Mouse (Mus musculus): ENCODE results near the gene Lrrc45. TPM values are rescaled to one million over a fixed set of nuclear protein-coding genes. Genes with fewer than 3 reads are reported as not detected.

Lrrc45 gene
- polyA plus RNA-seq, 1 experiment, result 10.6 TPM

- H3K36me3 ChIP-seq (ENCODE audit: control insufficient read depth, insufficient read depth), result peaks cover 8% of the 10 kb centered on the region
- H3K79me2 ChIP-seq (ENCODE audit: control insufficient read depth, insufficient read depth), result peaks cover 3% of the 10 kb centered on the region
- no peak overlapping the region for H3ac ChIP-seq (ENCODE audit: control insufficient read depth, insufficient read length)
- peak overlapping the region; percentile 67 for H3K4me2 ChIP-seq (ENCODE audit: low read depth)
- H3K27me3 ChIP-seq (ENCODE audit: control insufficient read depth, insufficient read depth, insufficient read length), result no peaks in the 10 kb centered on the region
- no peak overlapping the region for H3K4me3 ChIP-seq
- TF ChIP-seq POLR2A (IDR thresholded peaks at IDR 0.05; ENCODE audit: insufficient read length, low read depth) (peak; percentile 33), REST (IDR thresholded peaks at IDR 0.05; ENCODE audit: insufficient read depth, insufficient read length) (no peak), MAX (IDR thresholded peaks at IDR 0.05; ENCODE audit: low read depth) (peak; percentile 64), USF1 (IDR thresholded peaks at IDR 0.05; ENCODE audit: low read depth) (peak; percentile 32), TCF12 (IDR thresholded peaks at IDR 0.05; ENCODE audit: insufficient read depth, poor library complexity, severe bottlenecking) (no peak), MYOD1 (IDR thresholded peaks at IDR 0.05; ENCODE audit: control insufficient read depth in 1 of 3, insufficient read length in 2 of 3, low read depth in 2 of 3) (peak in 2 of 3 experiments; percentile 24 to 80), TCF3 (IDR thresholded peaks at IDR 0.05; ENCODE audit: insufficient read length, low read depth) (no peak), MYOG (IDR thresholded peaks at IDR 0.05; ENCODE audit: control insufficient read depth in 1 of 3, insufficient read depth in 1 of 3, insufficient read length in 2 of 3, low read depth in 2 of 3) (peak in 2 of 3 experiments; percentile 15 to 85), POLR2AphosphoS2 (IDR thresholded peaks at IDR 0.05; ENCODE audit: insufficient read length, low read depth) (no peak), CEBPB (IDR thresholded peaks at IDR 0.05; ENCODE audit: insufficient read depth, poor library complexity, severe bottlenecking) (no peak), E2F4 (IDR thresholded peaks at IDR 0.05; ENCODE audit: insufficient read depth) (no peak), SRF (IDR thresholded peaks at IDR 0.05; ENCODE audit: control insufficient read depth, insufficient read length, low read depth) (no peak)
Observed at GRCm38 (mm10) chr11:120697741-120698140, 16.0 kb upstream of the Lrrc45 start.

DNA sequence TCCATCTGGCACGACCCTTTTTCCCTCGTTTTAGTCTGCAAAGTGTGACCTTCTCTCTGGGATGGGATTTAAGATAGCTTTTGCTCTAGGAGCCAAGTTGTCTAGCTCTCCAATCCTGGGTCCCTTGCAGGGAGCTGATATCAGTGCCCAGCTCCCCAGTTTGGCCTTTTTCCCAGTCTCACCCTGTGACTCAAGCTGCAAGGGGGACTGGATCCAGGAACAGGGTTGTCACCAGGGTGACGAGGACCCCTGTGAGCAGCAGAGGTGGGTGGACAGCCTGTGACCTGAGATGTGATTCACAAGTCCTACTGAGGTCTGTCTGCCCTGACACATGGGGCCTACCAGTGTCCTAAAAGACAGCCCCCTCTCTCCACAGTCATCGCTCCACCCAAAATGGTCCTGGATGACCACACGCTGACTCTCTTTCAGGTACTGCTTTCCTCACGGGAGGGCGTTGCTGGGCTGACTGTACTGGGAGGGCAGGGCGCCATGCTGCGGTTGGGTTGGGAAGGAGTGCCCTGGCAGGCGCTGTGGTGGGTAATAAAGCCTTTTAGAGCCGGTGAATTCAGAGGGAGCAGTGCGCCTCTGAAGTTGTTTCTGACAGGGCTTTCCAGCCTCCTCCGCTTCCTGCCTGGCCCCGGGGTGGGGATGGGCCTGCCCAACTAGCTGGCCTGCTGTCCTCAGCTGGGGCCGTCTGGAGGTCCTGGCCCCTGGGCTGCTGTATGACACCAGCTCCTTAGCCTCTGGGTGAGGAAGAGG is 9.8 kb upstream of the Lrrc45 start:
- H3K27me3 ChIP-seq (ENCODE audit: control insufficient read depth, insufficient read depth, insufficient read length), result no peaks in the 10 kb centered on the region
- H3K36me3 ChIP-seq (ENCODE audit: control insufficient read depth, insufficient read depth), result peaks cover 3% of the 10 kb centered on the region
- H3K79me2 ChIP-seq (ENCODE audit: control insufficient read depth, insufficient read depth), result no peaks in the 10 kb centered on the region
- no peak overlapping the region for H3ac ChIP-seq (ENCODE audit: control insufficient read depth, insufficient read length)
- no peak overlapping the region for H3K4me3 ChIP-seq
- TF ChIP-seq REST (IDR thresholded peaks at IDR 0.05; ENCODE audit: insufficient read depth, insufficient read length) (no peak), TCF12 (IDR thresholded peaks at IDR 0.05; ENCODE audit: insufficient read depth, poor library complexity, severe bottlenecking) (no peak), SRF (IDR thresholded peaks at IDR 0.05; ENCODE audit: control insufficient read depth, insufficient read length, low read depth) (no peak), USF1 (IDR thresholded peaks at IDR 0.05; ENCODE audit: low read depth) (no peak), CEBPB (IDR thresholded peaks at IDR 0.05; ENCODE audit: insufficient read depth, poor library complexity, severe bottlenecking) (no peak), MYOG (IDR thresholded peaks at IDR 0.05; ENCODE audit: control insufficient read depth in 1 of 3, insufficient read depth in 1 of 3, insufficient read length in 2 of 3, low read depth in 2 of 3) (no peak), POLR2A (IDR thresholded peaks at IDR 0.05; ENCODE audit: insufficient read length, low read depth) (no peak), POLR2AphosphoS2 (IDR thresholded peaks at IDR 0.05; ENCODE audit: insufficient read length, low read depth) (no peak), MAX (IDR thresholded peaks at IDR 0.05; ENCODE audit: low read depth) (no peak), MYOD1 (IDR thresholded peaks at IDR 0.05; ENCODE audit: control insufficient read depth in 1 of 3, insufficient read length in 2 of 3, low read depth in 2 of 3) (no peak), TCF3 (IDR thresholded peaks at IDR 0.05; ENCODE audit: insufficient read length, low read depth) (no peak), E2F4 (IDR thresholded peaks at IDR 0.05; ENCODE audit: insufficient read depth) (no peak)
- H3K4me2 ChIP-seq (ENCODE audit: low read depth), result no peak overlapping the region

DNA sequence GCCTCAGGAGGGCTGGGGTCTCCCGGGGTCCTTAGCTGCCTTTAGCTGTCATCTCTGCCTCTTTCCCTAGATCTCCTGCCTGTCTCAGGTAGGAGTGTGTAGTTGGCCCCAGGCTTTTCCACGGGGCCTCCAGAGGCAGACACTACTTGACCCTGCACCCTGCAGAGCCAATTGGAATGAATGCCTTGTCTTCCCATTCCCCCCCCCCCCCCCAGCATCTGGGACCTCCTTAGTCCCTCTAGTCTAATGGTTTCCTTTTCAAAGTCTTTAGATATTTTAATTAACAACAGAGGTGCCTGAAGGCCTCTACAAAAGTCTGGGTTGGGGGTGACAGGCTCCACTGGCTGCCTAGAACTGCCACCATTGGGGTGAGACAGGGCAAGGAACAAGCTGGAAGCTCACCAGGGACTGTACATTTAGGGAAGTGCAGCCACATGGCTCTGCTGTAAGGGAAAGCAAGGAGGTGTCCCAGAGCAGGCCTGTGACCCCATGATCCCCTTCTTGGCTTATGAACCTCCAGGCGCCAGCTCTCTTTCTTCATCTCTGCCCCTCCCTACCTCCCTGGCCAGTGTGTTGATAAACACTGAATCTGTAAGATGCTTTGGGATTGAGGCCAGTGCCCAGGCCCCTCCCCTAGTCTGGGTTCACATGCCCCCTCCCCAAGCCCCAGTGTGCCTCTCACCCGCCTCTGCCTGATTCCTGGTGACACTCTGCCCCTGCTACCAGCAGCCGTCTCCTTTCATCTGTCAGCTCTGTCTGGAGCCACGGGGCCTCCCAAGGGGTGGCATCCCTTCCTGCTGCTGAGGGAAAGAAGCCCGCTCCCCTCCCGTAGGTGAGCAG is 9.0 kb upstream of the Lrrc45 start:
- TF ChIP-seq SRF (IDR thresholded peaks at IDR 0.05; ENCODE audit: control insufficient read depth, insufficient read length, low read depth), result no peak
- TF ChIP-seq TCF3 (IDR thresholded peaks at IDR 0.05; ENCODE audit: insufficient read length, low read depth), result no peak
- no peak for TF ChIP-seq USF1 (IDR thresholded peaks at IDR 0.05; ENCODE audit: low read depth)
- no peak for TF ChIP-seq CEBPB (IDR thresholded peaks at IDR 0.05; ENCODE audit: insufficient read depth, poor library complexity, severe bottlenecking)
- TF ChIP-seq REST (IDR thresholded peaks at IDR 0.05; ENCODE audit: insufficient read depth, insufficient read length), result no peak
- no peak for TF ChIP-seq MYOG (IDR thresholded peaks at IDR 0.05; ENCODE audit: control insufficient read depth in 1 of 3, insufficient read depth in 1 of 3, insufficient read length in 2 of 3, low read depth in 2 of 3)
- TF ChIP-seq POLR2A (IDR thresholded peaks at IDR 0.05; ENCODE audit: insufficient read length, low read depth), result no peak
- no peak for TF ChIP-seq POLR2AphosphoS2 (IDR thresholded peaks at IDR 0.05; ENCODE audit: insufficient read length, low read depth)
- TF ChIP-seq MAX (IDR thresholded peaks at IDR 0.05; ENCODE audit: low read depth), result no peak
- no peak for TF ChIP-seq TCF12 (IDR thresholded peaks at IDR 0.05; ENCODE audit: insufficient read depth, poor library complexity, severe bottlenecking)
- TF ChIP-seq E2F4 (IDR thresholded peaks at IDR 0.05; ENCODE audit: insufficient read depth), result no peak
- TF ChIP-seq MYOD1 (IDR thresholded peaks at IDR 0.05; ENCODE audit: control insufficient read depth in 1 of 3, insufficient read length in 2 of 3, low read depth in 2 of 3), result no peak
- Histone ChIP-seq H3K79me2 (ENCODE audit: control insufficient read depth, insufficient read depth) (no peaks in the 10 kb centered on the region), H3K4me2 (ENCODE audit: low read depth) (no peak overlapping the region), H3K4me3 (no peak overlapping the region), H3K27me3 (ENCODE audit: control insufficient read depth, insufficient read depth, insufficient read length) (no peaks in the 10 kb centered on the region), H3ac (ENCODE audit: control insufficient read depth, insufficient read length) (no peak overlapping the region), H3K36me3 (ENCODE audit: control insufficient read depth, insufficient read depth) (peaks cover 3% of the 10 kb centered on the region)

- no peak for TF ChIP-seq MYOD1 (IDR thresholded peaks at IDR 0.05; ENCODE audit: control insufficient read depth in 1 of 3, insufficient read length in 2 of 3, low read depth in 2 of 3)
- TF ChIP-seq USF1 (IDR thresholded peaks at IDR 0.05; ENCODE audit: low read depth), result no peak
- no peak for TF ChIP-seq TCF12 (IDR thresholded peaks at IDR 0.05; ENCODE audit: insufficient read depth, poor library complexity, severe bottlenecking)
- no peak for TF ChIP-seq MAX (IDR thresholded peaks at IDR 0.05; ENCODE audit: low read depth)
- no peak for TF ChIP-seq POLR2A (IDR thresholded peaks at IDR 0.05; ENCODE audit: insufficient read length, low read depth)
- TF ChIP-seq POLR2AphosphoS2 (IDR thresholded peaks at IDR 0.05; ENCODE audit: insufficient read length, low read depth), result no peak
- no peak for TF ChIP-seq CEBPB (IDR thresholded peaks at IDR 0.05; ENCODE audit: insufficient read depth, poor library complexity, severe bottlenecking)
- TF ChIP-seq SRF (IDR thresholded peaks at IDR 0.05; ENCODE audit: control insufficient read depth, insufficient read length, low read depth), result no peak
- no peak for TF ChIP-seq REST (IDR thresholded peaks at IDR 0.05; ENCODE audit: insufficient read depth, insufficient read length)
- TF ChIP-seq TCF3 (IDR thresholded peaks at IDR 0.05; ENCODE audit: insufficient read length, low read depth), result no peak
- TF ChIP-seq MYOG (IDR thresholded peaks at IDR 0.05; ENCODE audit: control insufficient read depth in 1 of 3, insufficient read depth in 1 of 3, insufficient read length in 2 of 3, low read depth in 2 of 3), result no peak
- no peak for TF ChIP-seq E2F4 (IDR thresholded peaks at IDR 0.05; ENCODE audit: insufficient read depth)
- Histone ChIP-seq H3K4me3 (no peak overlapping the region), H3K36me3 (ENCODE audit: control insufficient read depth, insufficient read depth) (peaks cover 3% of the 10 kb centered on the region), H3K4me2 (ENCODE audit: low read depth) (no peak overlapping the region), H3K79me2 (ENCODE audit: control insufficient read depth, insufficient read depth) (no peaks in the 10 kb centered on the region), H3K27me3 (ENCODE audit: control insufficient read depth, insufficient read depth, insufficient read length) (no peaks in the 10 kb centered on the region), H3ac (ENCODE audit: control insufficient read depth, insufficient read length) (no peak overlapping the region)
Observed at GRCm38 (mm10) chr11:120706120-120706519, 7.6 kb upstream of the Lrrc45 start.
